Mouse (Mus musculus): Measurements from ENCODE around the gene Mon2. TPM values are rescaled to one million over a fixed set of nuclear protein-coding genes. Genes with fewer than 3 reads are reported as not detected.
A peak's percentile ranks its signal among the peaks of the same experiment; 100 is the strongest.

The Mon2 gene
- polyA plus RNA-seq, 1 experiment from 2014 or later, result 7.5 TPM

- WGBS (ENCODE audit: insufficient replicate concordance), result 74% methylated on average over 9 of the region's 9 CpGs
- H3K27ac ChIP-seq (ENCODE audit: low read length), result no peak overlapping the region
- H3K4me3 ChIP-seq (ENCODE audit: low read depth, low read length), result no peak overlapping the region
- H3K4me1 ChIP-seq (ENCODE audit: control insufficient read depth, low read depth, low read length), result peaks cover 13% of the 10 kb centered on the region
- no peaks in the 10 kb centered on the region for H3K27me3 ChIP-seq (ENCODE audit: control insufficient read depth, insufficient read depth, low read depth, low read length)
- H3K36me3 ChIP-seq (ENCODE audit: control insufficient read depth, insufficient read depth), result peaks cover 15% of the 10 kb centered on the region
- H3K9ac ChIP-seq (ENCODE audit: low read depth, low read length), result no peak overlapping the region
- H3K9me3 ChIP-seq (replicated peaks; ENCODE audit: control insufficient read depth, low read length), result no peaks in the 10 kb centered on the region
- H3K4me2 ChIP-seq (ENCODE audit: low read depth, low read length), result no peak overlapping the region
- no peak for ATAC-seq (ENCODE audit: low read depth)
These were observed 84.7 kb downstream of the Mon2 start for GRCm38 (mm10) chr10:122991648-122992047.

GRCm38 (mm10) chr10:122991053-122991452, 85.3 kb downstream of the Mon2 start:
- Histone ChIP-seq H3K4me1 (ENCODE audit: control insufficient read depth, low read depth, low read length) (peaks cover 13% of the 10 kb centered on the region), H3K4me2 (ENCODE audit: low read depth, low read length) (no peak overlapping the region), H3K27me3 (ENCODE audit: control insufficient read depth, insufficient read depth, low read depth, low read length) (no peaks in the 10 kb centered on the region), H3K36me3 (ENCODE audit: control insufficient read depth, insufficient read depth) (peaks cover 9% of the 10 kb centered on the region), H3K27ac (ENCODE audit: low read length) (no peak overlapping the region), H3K9me3 (replicated peaks; ENCODE audit: control insufficient read depth, low read length) (no peaks in the 10 kb centered on the region), H3K9ac (ENCODE audit: low read depth, low read length) (no peak overlapping the region), H3K4me3 (ENCODE audit: low read depth, low read length) (no peak overlapping the region)
- 85% methylated on average over 9 of the region's 9 CpGs for WGBS (ENCODE audit: insufficient replicate concordance)
- no peak for ATAC-seq (ENCODE audit: low read depth)

GRCm38 (mm10) chr10:122990606-122991005, 85.7 kb downstream of the Mon2 start:
- Histone ChIP-seq H3K9me3 (replicated peaks; ENCODE audit: control insufficient read depth, low read length) (no peaks in the 10 kb centered on the region), H3K4me1 (ENCODE audit: control insufficient read depth, low read depth, low read length) (peaks cover 13% of the 10 kb centered on the region), H3K36me3 (ENCODE audit: control insufficient read depth, insufficient read depth) (peaks cover 7% of the 10 kb centered on the region), H3K27ac (ENCODE audit: low read length) (no peak overlapping the region), H3K9ac (ENCODE audit: low read depth, low read length) (no peak overlapping the region), H3K4me3 (ENCODE audit: low read depth, low read length) (no peak overlapping the region), H3K27me3 (ENCODE audit: control insufficient read depth, insufficient read depth, low read depth, low read length) (no peaks in the 10 kb centered on the region), H3K4me2 (ENCODE audit: low read depth, low read length) (no peak overlapping the region)
- ATAC-seq (ENCODE audit: low read depth), result no peak
- WGBS (ENCODE audit: insufficient replicate concordance), result 77% methylated on average over 6 of the region's 6 CpGs

GRCm38 (mm10) chr10:122989916-122990315, 86.4 kb downstream of the Mon2 start:
- peaks cover 13% of the 10 kb centered on the region for H3K4me1 ChIP-seq (ENCODE audit: control insufficient read depth, low read depth, low read length)
- no peaks in the 10 kb centered on the region for H3K9me3 ChIP-seq (replicated peaks; ENCODE audit: control insufficient read depth, low read length)
- H3K27me3 ChIP-seq (ENCODE audit: control insufficient read depth, insufficient read depth, low read depth, low read length), result no peaks in the 10 kb centered on the region
- H3K4me3 ChIP-seq (ENCODE audit: low read depth, low read length), result no peak overlapping the region
- H3K27ac ChIP-seq (ENCODE audit: low read length), result no peak overlapping the region
- no peak overlapping the region for H3K4me2 ChIP-seq (ENCODE audit: low read depth, low read length)
- WGBS (ENCODE audit: insufficient replicate concordance), result 85% methylated on average over 9 of the region's 9 CpGs
- peaks cover 2% of the 10 kb centered on the region for H3K36me3 ChIP-seq (ENCODE audit: control insufficient read depth, insufficient read depth)
- ATAC-seq (ENCODE audit: low read depth), result no peak
- H3K9ac ChIP-seq (ENCODE audit: low read depth, low read length), result no peak overlapping the region

- Histone ChIP-seq H3K9ac (ENCODE audit: low read depth, low read length) (no peak overlapping the region), H3K9me3 (replicated peaks; ENCODE audit: control insufficient read depth, low read length) (no peaks in the 10 kb centered on the region), H3K27ac (ENCODE audit: low read length) (no peak overlapping the region), H3K36me3 (ENCODE audit: control insufficient read depth, insufficient read depth) (no peaks in the 10 kb centered on the region; the same call in 1 of the 2 replicates), H3K4me1 (ENCODE audit: control insufficient read depth, low read depth, low read length) (peaks cover 24% of the 10 kb centered on the region), H3K27me3 (ENCODE audit: control insufficient read depth, insufficient read depth, low read depth, low read length) (no peaks in the 10 kb centered on the region), H3K4me3 (ENCODE audit: low read depth, low read length) (0 out of 2 replicates have a peak overlapping the region, but pooled peaks have one; percentile 5), H3K4me2 (ENCODE audit: low read depth, low read length) (peak overlapping the region; percentile 81; the same call in 1 of the 2 replicates)
- no peak for ATAC-seq (ENCODE audit: low read depth)
- 61% methylated on average over 7 of the region's 7 CpGs for WGBS (ENCODE audit: insufficient replicate concordance)
These were observed 87.9 kb downstream of the Mon2 start for GRCm38 (mm10) chr10:122988372-122988771.

- Histone ChIP-seq H3K4me2 (ENCODE audit: low read depth, low read length) (peak overlapping the region; percentile 81), H3K27me3 (ENCODE audit: control insufficient read depth, insufficient read depth, low read depth, low read length) (no peaks in the 10 kb centered on the region), H3K9me3 (replicated peaks; ENCODE audit: control insufficient read depth, low read length) (no peaks in the 10 kb centered on the region), H3K4me3 (ENCODE audit: low read depth, low read length) (0 out of 2 replicates have a peak overlapping the region, but pooled peaks have one; percentile 5), H3K9ac (ENCODE audit: low read depth, low read length) (peak overlapping the region; percentile 34; the same call in 1 of the 2 replicates), H3K27ac (ENCODE audit: low read length) (peak overlapping the region; percentile 19), H3K4me1 (ENCODE audit: control insufficient read depth, low read depth, low read length) (peaks cover 30% of the 10 kb centered on the region), H3K36me3 (ENCODE audit: control insufficient read depth, insufficient read depth) (no peaks in the 10 kb centered on the region; the same call in 1 of the 2 replicates)
- ATAC-seq (ENCODE audit: low read depth), result no peak
- WGBS (ENCODE audit: insufficient replicate concordance), result 16% methylated on average over 9 of the region's 9 CpGs
These were observed 88.6 kb downstream of the Mon2 start for GRCm38 (mm10) chr10:122987671-122988128.

GRCm38 (mm10) chr10:122986320-122987225, 89.7 kb downstream of the Mon2 start:
- 7% methylated on average over 54 of the region's 54 CpGs for WGBS (ENCODE audit: insufficient replicate concordance)
- no peaks in the 10 kb centered on the region for H3K9me3 ChIP-seq (replicated peaks; ENCODE audit: control insufficient read depth, low read length)
- ATAC-seq (ENCODE audit: low read depth), result peak; percentile 82

GRCm38 (mm10) chr10:122985515-122986319, 90.6 kb downstream of the Mon2 start:
- Histone ChIP-seq H3K4me2 (ENCODE audit: low read depth, low read length) (peak overlapping the region; percentile 81), H3K4me3 (ENCODE audit: low read depth, low read length) (peak overlapping the region; percentile 90), H3K9ac (ENCODE audit: low read depth, low read length) (peak overlapping the region; percentile 97), H3K4me1 (ENCODE audit: control insufficient read depth, low read depth, low read length) (peaks cover 30% of the 10 kb centered on the region), H3K9me3 (replicated peaks; ENCODE audit: control insufficient read depth, low read length) (no peaks in the 10 kb centered on the region), H3K27ac (ENCODE audit: low read length) (peak overlapping the region; percentile 96), H3K36me3 (ENCODE audit: control insufficient read depth, insufficient read depth) (no peaks in the 10 kb centered on the region; the same call in none of the 2 replicates), H3K27me3 (ENCODE audit: control insufficient read depth, insufficient read depth, low read depth, low read length) (no peaks in the 10 kb centered on the region)
- WGBS (ENCODE audit: insufficient replicate concordance), result under 1% methylated on average over 33 of the region's 115 CpGs
- ATAC-seq (ENCODE audit: low read depth), result peak; percentile 89

More at GRCm38 (mm10) chr10:122986320-122987225, 89.7 kb downstream of the Mon2 start:
- Histone ChIP-seq H3K4me1 (ENCODE audit: control insufficient read depth, low read depth, low read length) (peaks cover 30% of the 10 kb centered on the region), H3K4me3 (ENCODE audit: low read depth, low read length) (peak overlapping the region; percentile 90), H3K9ac (ENCODE audit: low read depth, low read length) (peak overlapping the region; percentile 97), H3K36me3 (ENCODE audit: control insufficient read depth, insufficient read depth) (no peaks in the 10 kb centered on the region; the same call in 1 of the 2 replicates), H3K4me2 (ENCODE audit: low read depth, low read length) (peak overlapping the region; percentile 81), H3K27ac (ENCODE audit: low read length) (peak overlapping the region; percentile 96), H3K27me3 (ENCODE audit: control insufficient read depth, insufficient read depth, low read depth, low read length) (no peaks in the 10 kb centered on the region)
